Mouse (Mus musculus): Measurements from ENCODE around the gene Wtip.
"Not testable (repeated sequence)": the region's sequence is repeated elsewhere in the genome, so short reads cannot be mapped to it uniquely, and the experiment has no call there.

The Wtip gene

DNA sequence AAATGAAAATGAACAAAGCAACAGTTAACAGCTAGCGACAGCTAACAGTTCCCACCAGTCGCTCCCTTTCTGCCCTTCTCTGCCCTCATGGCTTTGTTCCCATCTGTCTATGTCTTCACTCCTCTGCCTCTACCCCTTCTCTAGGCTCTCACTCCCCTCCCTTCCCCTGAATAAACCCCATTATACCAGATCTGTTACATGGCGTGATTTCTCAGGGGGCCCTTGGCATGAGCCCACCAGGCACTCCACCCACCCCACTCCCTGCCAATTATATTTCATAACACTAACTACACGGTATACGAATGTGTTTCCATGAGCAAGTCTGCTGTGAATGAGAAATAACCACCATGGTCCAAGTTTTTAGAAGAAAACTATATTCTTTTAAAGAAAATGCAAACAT, 23.9 kb downstream of the Wtip start:
- DNase-seq, result no peak

GRCm38 (mm10) chr7:34101276-34101675, 31.8 kb downstream of the Wtip start:
- no peak for DNase-seq

GRCm38 (mm10) chr7:34100002-34100401, 33.1 kb downstream of the Wtip start:
- DNase-seq, result no peak

DNA sequence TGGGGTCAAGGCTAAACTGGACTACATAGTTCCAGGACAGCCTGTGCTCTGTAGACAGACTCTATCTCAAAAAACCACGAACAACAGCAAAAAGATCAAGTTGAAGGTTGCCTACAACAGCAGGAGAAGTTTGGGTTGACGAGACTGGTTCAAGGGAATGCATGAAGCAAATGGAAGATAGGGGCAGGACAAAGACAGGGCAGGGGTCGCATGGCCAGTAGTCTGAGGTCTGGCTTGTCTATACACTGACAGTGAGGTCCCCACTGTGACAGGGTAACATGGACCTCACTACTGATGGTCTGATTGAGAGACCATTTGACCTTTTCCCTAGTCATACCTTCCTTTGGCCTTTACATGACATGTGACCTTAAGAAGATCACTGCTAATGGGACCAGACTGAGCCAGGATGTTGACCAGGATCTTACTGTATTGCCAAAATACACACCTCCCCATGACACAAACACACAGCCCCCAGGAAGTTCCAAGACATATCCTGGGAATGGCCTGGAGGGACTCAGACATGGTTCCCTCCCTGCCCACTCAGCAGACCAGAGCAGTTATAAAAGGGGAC, 38.1 kb downstream of the Wtip start, which contains the start of gene Scgb1b30:
Scgb1b30 (plus strand) TSS at position 521 of the 571 bp plus-strand sequence.
- DNase-seq, result no peak

- not testable (repeated sequence) for DNase-seq
Observed at GRCm38 (mm10) chr7:34068132-34068531, 64.9 kb downstream of the Wtip start.
